Comparison of ENCODE assay signal across 29 mouse cellular contexts in the genomic region with DNA sequence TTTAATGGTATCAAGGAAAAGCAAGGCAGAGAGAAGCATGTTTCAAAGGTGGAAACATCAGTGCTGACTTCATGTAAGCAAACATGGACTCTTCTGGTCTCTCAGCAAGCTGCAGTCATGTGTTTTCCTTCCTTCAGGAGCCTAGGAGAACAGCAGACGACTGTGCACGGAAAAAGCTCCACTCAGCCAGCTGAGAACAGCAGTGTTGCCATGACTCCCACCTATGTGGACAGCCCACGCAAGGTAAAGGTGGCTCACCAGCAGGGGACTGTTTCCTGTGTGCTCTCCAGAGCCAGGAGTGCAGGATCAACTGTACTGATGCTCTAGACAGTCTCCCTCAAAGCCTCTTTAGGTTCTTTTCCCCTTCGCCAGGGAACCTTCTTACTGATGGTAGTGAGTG.
"Had no signal": no experiment of that assay in that cellular context is flagged by ENCODE, and none has a peak within 500 bp of the region (broad histone marks: within the 10 kb centered on the region; RNA-seq: fewer than 3 reads in every experiment).

No protein-coding gene starts in this region.

- H3K4me1 ChIP-seq: hindbrain, embryonic 10.5 days; hindbrain, embryonic 12.5 days; intestine, embryonic 15.5 days; limb, embryonic 10.5 days; limb, embryonic 12.5 days had no signal

- DNase-seq: gastrocnemius, postnatal 14 days; gastrocnemius, postnatal 36 days; heart, adult 11 months; heart, adult 2 months; heart, postnatal 14 days; heart, postnatal 4 days; kidney, adult 11 months; kidney, adult 2 months; kidney, adult 9 months; kidney, postnatal 10 days; kidney, postnatal 25 days; kidney, postnatal 4 days; liver; liver, embryonic 13.5 days; liver, postnatal 0 days had no signal

- ATAC-seq: hindbrain, embryonic 16.5 days; inflammation-experienced regulatory T-cells, adult 6 months; intestine, embryonic 15.5 days; liver, postnatal 0 days had no signal

- H3K4me3 ChIP-seq: heart, adult 2 months; heart, embryonic 13.5 days; heart, embryonic 15.5 days; hindbrain, embryonic 10.5 days; hindbrain, embryonic 12.5 days; intestine, embryonic 15.5 days; layer of hippocampus, adult 2 months; limb, embryonic 10.5 days; limb, embryonic 12.5 days; liver, embryonic 13.5 days; liver, embryonic 15.5 days had no signal

- H3K4me2 ChIP-seq: heart, embryonic 11.5 days; heart, embryonic 13.5 days; heart, embryonic 15.5 days; hindbrain, embryonic 12.5 days; hindbrain, embryonic 14.5 days; intestine, embryonic 15.5 days; limb, embryonic 12.5 days; liver, embryonic 11.5 days; liver, embryonic 13.5 days; liver, embryonic 15.5 days had no signal

- H3K9ac ChIP-seq: heart, embryonic 13.5 days; heart, embryonic 15.5 days; hindbrain, embryonic 12.5 days; hindbrain, embryonic 14.5 days; intestine, embryonic 15.5 days; limb, embryonic 12.5 days; liver, embryonic 13.5 days; liver, embryonic 15.5 days; liver, postnatal 0 days had no signal

- H3K27me3 ChIP-seq: heart, embryonic 13.5 days; heart, embryonic 15.5 days; hindbrain, embryonic 12.5 days; intestine, embryonic 15.5 days; limb, embryonic 12.5 days; liver, embryonic 13.5 days; liver, embryonic 15.5 days had no signal

- H3K27ac ChIP-seq: heart, adult 2 months; heart, embryonic 13.5 days; heart, embryonic 15.5 days; hindbrain, embryonic 10.5 days; hindbrain, embryonic 12.5 days; hindbrain, embryonic 14.5 days; intestine, embryonic 15.5 days; layer of hippocampus, adult 2 months; limb, embryonic 10.5 days; limb, embryonic 12.5 days; liver, embryonic 13.5 days; liver, embryonic 15.5 days had no signal

- H3K9me3 ChIP-seq: heart, embryonic 13.5 days; heart, embryonic 15.5 days; hindbrain, embryonic 10.5 days; hindbrain, embryonic 12.5 days; intestine, embryonic 15.5 days; limb, embryonic 10.5 days; limb, embryonic 12.5 days; liver, embryonic 13.5 days; liver, embryonic 15.5 days had no signal
